Mouse (Mus musculus) embryo, embryonic 10.5 days (tissue): Measurements from ENCODE around the gene Dap.

Experiments
- DNase-seq: peaks from one replicate; pipeline ENCODE4 v3.0.0-alpha.2; 2015; ENCODE audit warnings: low spot score

The Dap gene

GRCm38 (mm10) chr15:31224135-31224761 is at the start of gene Dap:
Gene Dap, plus strand, starts transcription at chr15:31224314.
- DNase-seq: peak; percentile 98

- DNase-seq: no peak
These were observed 47.5 kb upstream of the Dap start for GRCm38 (mm10) chr15:31176566-31176965.

- no peak for DNase-seq
These were observed 39.3 kb upstream of the Dap start for GRCm38 (mm10) chr15:31184651-31185443.

- DNase-seq: no peak
These were observed 38.6 kb upstream of the Dap start for GRCm38 (mm10) chr15:31185506-31185905.

- DNase-seq: no peak
These were observed 37.7 kb upstream of the Dap start for GRCm38 (mm10) chr15:31186371-31186901.

GRCm38 (mm10) chr15:31192563-31192962 is 31.6 kb upstream of the Dap start:
- no peak for DNase-seq

- no peak for DNase-seq
These were observed 28.3 kb upstream of the Dap start for GRCm38 (mm10) chr15:31195776-31196175.

GRCm38 (mm10) chr15:31207346-31208093 is 16.6 kb upstream of the Dap start:
- no peak for DNase-seq

GRCm38 (mm10) chr15:31211910-31212309 is 12.2 kb upstream of the Dap start:
- no peak for DNase-seq

- DNase-seq: no peak
These were observed 10.4 kb upstream of the Dap start for GRCm38 (mm10) chr15:31213619-31214270.

GRCm38 (mm10) chr15:31222216-31222615 is 1.9 kb upstream of the Dap start:
- DNase-seq: no peak

GRCm38 (mm10) chr15:31223596-31224134 is 449 bp upstream of the Dap start:
- no peak for DNase-seq

- DNase-seq: peak; percentile 46
These were observed 910 bp downstream of the Dap start for GRCm38 (mm10) chr15:31224806-31225642.

GRCm38 (mm10) chr15:31225643-31226325 is 1.7 kb downstream of the Dap start:
- DNase-seq: no peak

- DNase-seq: no peak
These were observed 2.4 kb downstream of the Dap start for GRCm38 (mm10) chr15:31226464-31226863.

GRCm38 (mm10) chr15:31227793-31228192 is 3.7 kb downstream of the Dap start:
- no peak for DNase-seq

GRCm38 (mm10) chr15:31233006-31233405 is 8.9 kb downstream of the Dap start:
- no peak for DNase-seq

- no peak for DNase-seq
These were observed 11.9 kb downstream of the Dap start for GRCm38 (mm10) chr15:31235794-31236548.

- DNase-seq: no peak
These were observed 12.4 kb downstream of the Dap start for GRCm38 (mm10) chr15:31236549-31236907.

- DNase-seq: no peak
These were observed 13.3 kb downstream of the Dap start for GRCm38 (mm10) chr15:31237368-31237767.
